Mouse (Mus musculus): ENCODE measurements around the gene Gmeb2. TPM values are rescaled to one million over a fixed set of nuclear protein-coding genes. Genes with fewer than 3 reads are reported as not detected.

Gene Gmeb2
- polyA plus RNA-seq, 1 experiment from 2014 or later: 4.9 TPM

- no peak for TF ChIP-seq EP300 (IDR thresholded peaks at IDR 0.05; ENCODE audit: low read depth)
- no peak for TF ChIP-seq CTCF (IDR thresholded peaks at IDR 0.05; ENCODE audit: low read depth)
- H3K9ac ChIP-seq (replicated peaks): no peak within 1 kb of the TSS
- DNase-seq (no peak), ATAC-seq (no peak)
- peaks cover 16% of the 10 kb centered on the region for H3K4me1 ChIP-seq (ENCODE audit: insufficient read depth)
- WGBS (ENCODE audit: insufficient replicate concordance): 81% methylated on average over 3 of the region's 3 CpGs
- no peaks in the 10 kb centered on the region for H3K9me3 ChIP-seq (ENCODE audit: low read length)
- H3K4me3 ChIP-seq (ENCODE audit: low read depth, low read length): no peak within 1 kb of the TSS
- no peak within 1 kb of the TSS for H3K4me2 ChIP-seq (ENCODE audit: low read depth, low read length)
- H3K27me3 ChIP-seq (ENCODE audit: insufficient read depth, low read length): no peaks in the 10 kb centered on the region
- H3K36me3 ChIP-seq (replicated peaks; ENCODE audit: insufficient read depth, low read length): no peaks in the 10 kb centered on the region
- H3K27ac ChIP-seq (ENCODE audit: low read depth): no peak within 1 kb of the TSS
Observed at GRCm38 (mm10) chr2:181202422-181202821, 85.4 kb downstream of the Gmeb2 start, which contains the start of gene Ptk6. Ptk6 (minus strand) TSS chr2:181202789.

- no peak overlapping the region for H3K4me3 ChIP-seq (ENCODE audit: low read depth, low read length)
- no peak overlapping the region for H3K27ac ChIP-seq (ENCODE audit: low read depth)
- no peak for ATAC-seq
- H3K4me1 ChIP-seq (ENCODE audit: insufficient read depth): peaks cover 16% of the 10 kb centered on the region
- H3K9ac ChIP-seq (replicated peaks): no peak overlapping the region
- no peaks in the 10 kb centered on the region for H3K27me3 ChIP-seq (ENCODE audit: insufficient read depth, low read length)
- WGBS (ENCODE audit: insufficient replicate concordance): 66% methylated on average over 3 of the region's 3 CpGs
- no peaks in the 10 kb centered on the region for H3K36me3 ChIP-seq (replicated peaks; ENCODE audit: insufficient read depth, low read length)
- H3K4me2 ChIP-seq (ENCODE audit: low read depth, low read length): no peak overlapping the region
- DNase-seq: no peak
- TF ChIP-seq CTCF (IDR thresholded peaks at IDR 0.05; ENCODE audit: low read depth): no peak
- TF ChIP-seq EP300 (IDR thresholded peaks at IDR 0.05; ENCODE audit: low read depth): no peak
- H3K9me3 ChIP-seq (ENCODE audit: low read length): no peaks in the 10 kb centered on the region
Observed at GRCm38 (mm10) chr2:181201606-181202005, 86.2 kb downstream of the Gmeb2 start.

Other genes starting within 250 kb of the Gmeb2 start
- 0.02 and 0.05 TPM in 2 replicates for gene Chrna4, start 244.5 kb downstream of the Gmeb2 start, polyA plus RNA-seq (2015; fragmentation: Nextera tagmentation; extraction: Ambion mirVana)
- not detected in 2 replicates for gene Kcnq2, start 152.7 kb downstream of the Gmeb2 start, polyA plus RNA-seq (2015; fragmentation: Nextera tagmentation; extraction: Ambion mirVana)
- 0.05 TPM in 1 of 2 replicates, not detected in the other for gene Eef1a2, start 131.0 kb downstream of the Gmeb2 start, polyA plus RNA-seq (2015; fragmentation: Nextera tagmentation; extraction: Ambion mirVana)
- gene Ppdpf, start 100.8 kb downstream of the Gmeb2 start, polyA plus RNA-seq (2015; fragmentation: Nextera tagmentation; extraction: Ambion mirVana): 120 and 125 TPM in 2 replicates
- gene Ptk6, start 85.2 kb downstream of the Gmeb2 start, polyA plus RNA-seq (2015; fragmentation: Nextera tagmentation; extraction: Ambion mirVana): 0.20 and 0.27 TPM in 2 replicates
- gene Srms, start 74.8 kb downstream of the Gmeb2 start, polyA plus RNA-seq (2015; fragmentation: Nextera tagmentation; extraction: Ambion mirVana): 0.35 and 0.44 TPM in 2 replicates
- gene Fndc11, start 68.0 kb downstream of the Gmeb2 start, polyA plus RNA-seq (2015; fragmentation: Nextera tagmentation; extraction: Ambion mirVana): 0.09 TPM in 1 of 2 replicates, not detected in the other
- 3.9 and 4.2 TPM in 2 replicates for gene Helz2, start 46.0 kb downstream of the Gmeb2 start, polyA plus RNA-seq (2015; fragmentation: Nextera tagmentation; extraction: Ambion mirVana)
- gene Stmn3, start 26.5 kb upstream of the Gmeb2 start, polyA plus RNA-seq (2015; fragmentation: Nextera tagmentation; extraction: Ambion mirVana): 0.19 TPM in 1 of 2 replicates, not detected in the other
- gene Rtel1, start 31.7 kb upstream of the Gmeb2 start, polyA plus RNA-seq (2015; fragmentation: Nextera tagmentation; extraction: Ambion mirVana): 8.5 and 9.9 TPM in 2 replicates
- 7.7 and 9.4 TPM in 2 replicates for gene Zgpat, start 76.9 kb upstream of the Gmeb2 start, polyA plus RNA-seq (2015; fragmentation: Nextera tagmentation; extraction: Ambion mirVana)
- 17.9 and 19.4 TPM in 2 replicates for gene Arfrp1, start 77.4 kb upstream of the Gmeb2 start, polyA plus RNA-seq (2015; fragmentation: Nextera tagmentation; extraction: Ambion mirVana)
- gene Lime1, start 92.0 kb upstream of the Gmeb2 start, polyA plus RNA-seq (2015; fragmentation: Nextera tagmentation; extraction: Ambion mirVana): 3.7 and 4.0 TPM in 2 replicates
- 3.0 and 3.5 TPM in 2 replicates for gene Zbtb46, start 171.4 kb upstream of the Gmeb2 start, polyA plus RNA-seq (2015; fragmentation: Nextera tagmentation; extraction: Ambion mirVana)
- gene Abhd16b, start 205.2 kb upstream of the Gmeb2 start, polyA plus RNA-seq (2015; fragmentation: Nextera tagmentation; extraction: Ambion mirVana): 0.06 and 0.08 TPM in 2 replicates
- 51.8 and 52.5 TPM in 2 replicates for gene Tpd52l2, start 209.1 kb upstream of the Gmeb2 start, polyA plus RNA-seq (2015; fragmentation: Nextera tagmentation; extraction: Ambion mirVana)
- gene Dnajc5, start 232.4 kb upstream of the Gmeb2 start, polyA plus RNA-seq (2015; fragmentation: Nextera tagmentation; extraction: Ambion mirVana): 20.5 and 24.7 TPM in 2 replicates

All from liver, postnatal 0 days (tissue).